Mouse (Mus musculus): ENCODE data around the gene Cdc42bpg.

DNA sequence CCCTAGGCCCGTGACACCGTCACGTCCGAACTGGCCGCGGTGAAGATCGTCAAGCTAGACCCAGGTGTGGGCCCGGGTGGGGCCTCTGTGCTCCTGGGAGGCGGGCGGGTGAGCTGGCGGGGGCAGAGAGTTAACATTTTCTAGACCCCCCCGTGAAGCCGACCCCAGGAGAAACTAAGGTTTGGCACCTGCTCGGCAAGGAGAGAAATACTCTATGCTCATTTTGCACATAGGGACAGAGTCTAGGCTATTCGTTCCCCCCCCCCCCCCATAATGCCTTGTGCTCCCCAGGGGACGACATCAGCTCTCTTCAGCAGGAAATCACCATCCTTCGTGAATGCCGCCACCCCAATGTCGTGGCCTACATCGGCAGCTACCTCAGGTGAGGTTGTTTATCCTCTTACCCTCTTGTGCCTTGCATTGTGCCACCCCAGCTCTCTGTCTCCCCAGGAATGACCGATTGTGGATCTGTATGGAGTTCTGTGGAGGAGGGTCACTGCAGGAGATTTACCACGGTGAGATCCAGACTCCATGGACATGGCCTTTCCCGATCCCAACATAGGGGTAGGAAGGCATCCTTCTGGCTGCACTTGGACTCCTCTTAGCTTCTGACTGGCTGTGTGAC is 35.3 kb downstream of the Cdc42bpg start:
- TF ChIP-seq CTCF (conservative IDR thresholded peaks at IDR 0.05; ENCODE audit: low read length) (no peak), NANOG (IDR thresholded peaks at IDR 0.05; ENCODE audit: borderline replicate concordance, low read length) (no peak)

All from E14TG2a.4 (cell line).